Mouse (Mus musculus) thymus, postnatal 4 days (tissue): ENCODE results near the gene Cth.

Experiments
- DNase-seq: peaks from one replicate; pipeline ENCODE4 v3.0.0; 2021

The Cth gene

DNA sequence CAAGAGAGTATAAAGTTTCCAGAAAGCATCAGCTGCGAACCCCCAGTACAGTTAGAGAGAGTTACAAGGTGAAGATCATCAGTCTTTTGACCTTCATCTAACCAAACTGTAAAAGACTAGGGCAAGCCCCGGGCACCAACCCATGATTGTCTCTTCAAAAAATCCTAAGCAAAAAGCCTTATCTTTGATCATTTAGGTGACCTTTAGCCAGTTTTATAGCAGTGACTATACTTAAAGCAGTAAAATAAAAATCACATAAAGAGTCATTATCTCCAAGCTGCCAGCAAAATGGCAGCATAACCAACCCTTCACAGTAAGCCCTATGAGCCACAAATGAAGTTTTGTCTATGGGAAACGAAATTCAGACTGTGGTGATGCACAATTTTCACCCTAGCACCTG lies 14.6 kb downstream of the Cth start:
- no peak for DNase-seq

DNA sequence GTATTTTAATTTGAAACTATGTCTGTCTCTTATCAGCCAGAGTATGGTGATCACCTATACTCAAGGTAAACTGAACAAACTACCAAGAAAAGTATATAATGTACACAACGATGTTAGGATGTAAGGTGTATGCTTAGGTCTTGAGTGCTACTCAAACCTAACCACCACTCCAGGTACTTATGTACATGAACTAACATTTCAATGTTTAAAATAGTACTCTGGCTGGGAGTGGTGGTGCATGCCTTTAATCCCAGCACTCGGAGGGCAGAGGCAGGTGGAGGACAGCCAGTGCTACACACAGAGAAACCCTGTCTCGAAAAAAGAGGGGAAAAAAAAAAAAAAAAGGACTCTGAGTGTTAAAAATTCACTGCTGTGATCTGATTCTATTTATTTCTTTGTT lies 16.7 kb downstream of the Cth start:
- no peak for DNase-seq

DNA sequence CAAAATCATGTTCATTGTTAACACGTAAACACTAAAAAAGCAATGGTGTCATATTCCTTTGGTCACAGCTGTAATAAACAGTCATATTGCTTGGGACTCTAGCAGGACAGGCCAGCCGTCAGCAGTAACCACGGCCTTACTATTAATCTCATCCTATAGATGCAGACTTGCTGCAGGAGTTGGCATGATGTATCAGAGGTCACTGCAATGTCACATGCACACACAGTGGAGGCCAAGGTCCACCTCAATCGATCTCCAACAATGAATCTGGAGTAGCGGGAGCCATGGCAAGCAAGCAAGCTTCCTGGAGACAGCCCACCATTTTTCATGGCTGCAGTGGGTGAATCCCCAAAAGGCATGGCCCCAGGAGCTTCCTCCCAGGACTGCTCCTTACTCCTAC lies 23.2 kb downstream of the Cth start:
- no peak for DNase-seq

DNA sequence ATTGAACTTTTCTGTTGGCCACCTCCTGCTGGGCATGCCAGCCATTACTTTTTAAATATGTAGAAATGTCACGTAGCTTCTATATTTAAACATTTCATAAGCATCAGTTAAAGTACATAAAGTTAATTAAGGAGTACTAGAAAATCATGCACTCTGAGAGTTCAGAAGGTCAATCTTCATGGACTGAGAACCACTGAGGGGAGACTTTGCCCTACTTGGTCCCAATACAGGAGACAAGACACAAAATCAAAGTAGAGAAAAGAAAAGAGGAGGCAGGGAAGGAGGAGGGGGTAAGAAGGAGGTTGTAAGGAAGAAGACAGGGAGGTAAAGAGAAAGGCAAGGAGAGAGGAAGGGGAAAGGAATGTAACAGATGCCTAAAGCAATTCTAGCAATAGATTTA lies 24.9 kb downstream of the Cth start:
- DNase-seq, result no peak

DNA sequence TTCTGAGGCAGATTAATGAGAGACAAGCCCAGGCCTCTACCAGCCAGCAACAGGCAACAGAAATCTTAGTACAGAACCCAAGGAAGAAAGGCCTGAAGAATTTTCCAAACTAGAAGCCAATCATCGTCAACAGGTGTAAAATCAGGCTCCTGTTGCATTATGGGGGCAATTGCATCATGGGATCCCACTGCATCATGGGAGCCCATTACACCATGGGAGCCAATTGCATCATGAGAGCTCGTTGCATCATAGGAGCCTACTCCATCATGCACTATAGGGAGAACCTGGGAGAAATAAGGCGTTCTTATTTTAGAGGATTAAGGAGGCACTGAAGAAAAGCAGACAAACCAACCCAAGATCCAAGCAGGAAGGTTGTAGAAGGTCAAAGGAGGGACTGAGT lies 27.2 kb downstream of the Cth start:
- DNase-seq, result no peak

DNA sequence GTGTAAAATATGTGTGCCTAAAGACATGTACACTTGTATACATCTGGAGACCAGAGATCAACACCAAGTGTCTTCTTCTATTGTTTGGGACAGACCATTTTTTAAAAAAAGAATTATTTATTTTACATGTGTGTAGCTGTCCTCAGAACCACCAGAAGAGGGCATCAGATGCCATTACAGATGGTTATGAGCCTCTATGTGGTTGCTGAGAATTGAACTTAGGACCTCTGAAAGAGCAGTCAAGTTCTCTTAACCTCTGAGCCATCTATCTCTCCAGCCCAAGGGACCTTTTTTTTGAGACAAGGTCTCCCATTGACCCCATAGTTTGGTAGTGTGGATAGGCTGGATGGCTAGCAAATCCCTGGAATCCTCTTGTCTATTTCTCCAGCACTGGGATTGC lies 33.1 kb downstream of the Cth start:
- no peak for DNase-seq

DNA sequence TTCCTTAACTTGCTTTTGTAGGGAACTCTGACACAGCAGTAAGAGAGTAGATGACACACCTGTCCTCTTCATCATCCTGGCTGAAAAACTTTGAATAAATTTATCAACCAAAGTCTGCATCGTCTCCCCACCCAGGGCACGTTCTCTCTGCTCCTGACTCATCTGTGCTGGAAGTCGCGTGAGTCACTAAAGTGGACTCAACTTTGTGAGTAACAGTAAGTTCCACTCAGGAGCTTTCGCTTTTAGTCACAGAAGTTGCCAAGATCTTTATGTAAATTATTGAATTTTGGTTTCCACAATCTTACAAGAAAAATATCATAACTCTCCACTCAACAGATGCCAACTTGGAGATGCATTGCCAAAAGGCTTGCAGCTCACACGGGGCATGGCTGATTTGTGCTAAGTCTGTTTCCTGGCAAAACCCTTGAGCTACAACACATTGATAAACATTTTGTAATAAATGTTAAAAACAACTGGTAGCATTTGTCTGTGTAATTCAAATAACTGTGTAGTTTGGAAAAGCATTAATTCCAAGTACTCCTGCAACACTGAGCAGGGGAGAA lies 40.7 kb downstream of the Cth start:
- no peak for DNase-seq

DNA sequence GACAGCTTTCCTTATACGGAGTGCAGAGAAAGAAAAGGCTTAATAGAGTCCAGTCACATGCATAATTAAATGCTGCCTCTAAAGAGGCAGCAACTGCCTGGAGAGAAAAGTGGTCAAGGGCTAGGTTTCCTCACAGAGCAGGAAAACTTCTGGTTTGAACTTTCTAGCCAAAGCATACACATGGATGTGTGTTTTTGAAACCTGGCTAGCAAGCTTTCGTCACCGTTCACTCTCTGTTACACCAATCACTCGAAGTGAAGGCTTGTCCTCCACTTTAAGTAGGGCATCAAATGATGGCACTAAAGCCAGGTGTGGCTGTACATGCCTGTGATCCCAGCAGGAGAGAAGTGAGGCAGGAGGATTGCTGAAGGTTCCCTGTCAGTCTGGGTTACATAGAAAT lies 41.8 kb downstream of the Cth start:
- DNase-seq, result no peak

DNA sequence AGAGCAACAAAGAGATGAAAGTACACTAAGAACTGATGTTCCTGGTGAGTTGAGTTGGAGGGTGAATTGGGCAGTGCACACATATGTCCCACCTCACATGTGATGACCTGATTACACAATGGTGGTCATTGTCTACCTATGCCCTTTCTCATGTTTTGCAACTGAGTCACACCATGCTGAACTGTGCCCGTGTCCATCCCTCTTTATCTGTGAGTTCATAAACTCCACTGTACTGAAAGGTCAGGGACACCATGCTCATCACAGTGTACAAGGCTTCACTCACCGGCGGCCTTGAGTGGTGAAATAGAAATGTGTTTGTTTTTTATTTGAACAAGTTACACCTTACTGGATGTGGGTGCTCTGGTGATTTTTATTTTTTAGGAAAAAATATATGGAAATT lies 42.9 kb downstream of the Cth start:
- DNase-seq, result no peak

DNA sequence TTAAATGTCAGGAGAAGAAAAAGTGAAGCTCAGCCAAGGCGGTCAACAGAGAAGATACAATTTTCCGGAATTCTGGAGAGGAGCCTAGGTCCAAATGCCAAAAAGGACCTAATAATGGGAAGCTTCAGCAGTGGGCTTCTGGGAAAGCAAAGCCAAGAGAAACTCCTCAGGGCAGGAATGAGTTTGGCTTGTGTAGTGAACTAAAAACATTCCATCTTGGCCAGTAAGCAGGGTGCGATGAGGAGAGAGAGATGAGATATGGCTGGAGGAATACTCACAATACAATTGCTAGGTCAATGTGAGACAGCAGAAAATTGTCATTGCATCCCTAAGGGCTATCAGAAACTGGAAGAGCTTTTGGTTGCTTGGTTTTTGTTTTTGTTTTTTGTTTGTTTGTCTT lies 43.9 kb downstream of the Cth start:
- DNase-seq, result no peak

DNA sequence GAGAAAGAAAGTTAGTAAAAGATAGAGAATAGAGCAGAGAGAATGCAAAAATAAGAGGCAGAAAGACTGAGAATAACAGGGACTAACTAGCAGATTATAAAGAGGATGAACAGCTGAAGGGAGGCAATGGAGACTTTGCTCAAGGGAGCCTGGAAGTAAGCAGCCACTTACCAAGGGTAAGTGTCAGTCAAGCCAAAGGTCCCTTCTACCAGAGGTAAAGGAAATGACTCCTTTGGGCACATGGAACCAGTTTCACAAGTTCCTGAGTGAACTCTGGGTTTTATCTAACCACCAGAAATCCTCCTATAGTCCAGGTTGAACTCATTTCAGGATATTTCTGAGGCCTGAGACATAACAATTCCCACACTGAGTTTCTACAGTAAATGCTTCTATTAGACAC lies 47.0 kb downstream of the Cth start:
- no peak for DNase-seq

DNA sequence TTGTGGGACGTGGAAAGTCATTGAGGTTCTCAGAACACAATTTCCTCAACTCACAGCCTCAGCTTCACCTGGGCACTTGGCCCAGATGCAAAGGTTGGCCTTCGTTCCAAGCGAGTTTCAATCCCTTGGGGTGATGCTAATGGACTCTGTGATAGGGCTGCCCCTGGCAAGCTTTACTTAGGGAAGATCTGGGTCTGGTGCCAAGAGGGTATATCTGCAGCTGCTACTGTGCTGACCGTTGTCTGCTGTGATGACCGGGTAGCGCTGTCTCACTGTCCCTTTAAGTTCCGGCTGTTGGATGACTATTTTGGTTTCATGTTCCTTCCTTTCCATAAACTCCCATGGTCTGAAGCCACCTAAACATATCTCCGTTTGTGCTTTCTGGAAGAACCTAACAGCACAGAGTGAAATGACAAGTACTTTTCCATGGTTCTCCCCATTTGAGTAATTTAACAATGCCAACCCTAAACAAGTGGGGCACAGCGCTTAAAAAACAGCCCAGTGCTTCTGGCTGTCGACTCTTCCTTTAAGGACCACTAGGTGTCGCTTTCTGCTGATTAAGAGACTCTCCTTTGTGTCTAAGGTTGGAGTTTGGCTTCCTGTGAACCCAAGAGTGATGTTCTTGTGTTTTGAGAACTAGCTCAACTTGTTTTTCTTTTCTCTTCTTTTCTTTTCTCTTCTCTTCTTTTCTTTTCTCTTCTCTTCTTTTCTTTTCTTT lies 48.3 kb downstream of the Cth start:
- DNase-seq, result peak; percentile 42

DNA sequence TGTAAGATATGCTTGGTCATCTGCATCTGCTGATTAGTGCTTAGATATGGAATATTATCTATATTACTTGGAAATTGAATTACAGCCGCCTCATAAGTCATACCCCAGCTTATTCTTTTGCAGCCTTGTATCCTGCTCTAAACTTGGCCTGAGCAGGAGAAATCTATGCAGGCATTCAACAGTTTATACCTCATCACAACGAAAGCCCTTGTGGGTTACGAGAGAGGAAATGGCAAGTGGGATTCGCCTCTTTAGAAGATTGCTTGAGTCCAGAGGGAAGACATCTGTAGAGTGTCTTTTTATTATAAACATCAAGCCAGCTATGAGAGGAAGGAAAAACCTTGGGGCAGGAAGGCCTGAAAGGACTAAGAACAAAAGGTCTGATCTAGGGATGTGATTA lies 52.0 kb downstream of the Cth start:
- no peak for DNase-seq

DNA sequence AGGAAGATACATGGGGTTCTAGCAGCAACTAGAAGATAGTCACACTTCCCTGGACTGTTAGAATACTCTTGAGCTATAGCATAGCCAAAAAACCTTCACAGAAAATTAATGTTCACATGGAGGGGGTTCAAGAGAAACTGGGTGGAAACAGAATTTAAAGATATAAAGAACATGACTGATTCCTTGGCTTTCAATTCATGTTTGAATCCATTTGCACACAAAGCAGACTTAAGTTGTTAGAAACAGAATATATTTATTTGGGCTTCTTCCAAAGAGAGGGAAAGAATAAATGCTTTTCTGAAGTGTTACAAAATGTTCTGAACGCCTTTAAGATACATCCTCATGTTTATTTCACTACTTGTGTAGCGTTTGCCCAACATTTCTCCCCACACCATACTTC lies 57.0 kb downstream of the Cth start:
- DNase-seq, result no peak

DNA sequence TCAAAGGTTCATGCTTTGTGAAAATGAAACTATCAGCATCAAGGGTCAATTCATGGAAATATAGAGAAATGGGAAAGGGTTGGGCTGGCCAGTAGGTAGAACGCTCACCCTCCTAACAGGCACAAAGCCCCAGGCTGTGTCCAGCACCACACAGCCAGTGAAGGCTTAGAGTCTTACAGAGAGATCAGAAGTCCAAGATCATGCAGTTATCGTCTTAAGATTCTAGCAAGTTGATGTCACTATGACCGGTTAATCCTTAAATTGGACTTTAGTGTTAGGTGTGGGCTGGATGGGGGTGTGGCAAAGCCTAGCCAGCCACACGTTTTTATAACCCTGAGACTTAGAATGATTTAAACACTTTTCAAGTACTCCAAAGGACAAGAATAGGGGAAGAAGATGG lies 58.6 kb downstream of the Cth start:
- no peak for DNase-seq

DNA sequence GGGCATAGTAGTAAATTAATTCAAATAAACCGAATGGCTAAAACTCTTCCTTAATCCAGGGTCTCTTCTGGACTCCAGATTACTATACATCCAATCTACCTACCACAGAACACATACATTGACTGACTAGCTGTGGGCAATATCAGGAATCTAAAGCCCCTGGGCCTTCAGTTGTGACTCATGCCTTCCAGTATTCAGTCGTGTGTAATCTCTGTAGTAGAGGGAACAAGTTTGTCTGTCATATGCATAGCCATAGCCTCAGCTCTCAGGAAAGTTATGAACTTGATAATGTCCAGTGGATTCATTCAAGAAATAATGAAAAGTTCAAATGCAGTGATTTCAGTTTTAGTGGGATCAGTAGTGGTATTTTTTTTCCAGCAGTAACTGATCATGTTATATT lies 59.0 kb downstream of the Cth start:
- no peak for DNase-seq

DNA sequence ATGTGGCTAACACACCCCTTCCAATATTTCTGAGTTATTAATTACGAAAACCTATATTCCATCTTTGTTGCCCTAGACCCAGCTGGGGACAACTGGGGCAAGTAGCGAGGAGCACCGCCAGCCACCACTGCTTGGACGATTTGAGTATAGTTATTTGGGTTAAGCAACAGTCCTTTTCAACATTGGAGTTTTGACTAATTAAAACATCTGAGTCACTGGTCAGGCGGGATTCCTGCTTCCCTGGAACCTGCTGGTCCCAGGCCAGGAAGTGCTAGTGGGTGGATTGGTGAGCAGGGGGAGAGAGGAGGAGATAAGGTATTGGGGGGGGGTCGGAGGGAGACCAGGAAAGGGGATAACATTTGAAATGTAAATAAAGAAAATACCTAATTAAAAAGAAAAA lies 59.4 kb downstream of the Cth start:
- DNase-seq, result no peak

DNA sequence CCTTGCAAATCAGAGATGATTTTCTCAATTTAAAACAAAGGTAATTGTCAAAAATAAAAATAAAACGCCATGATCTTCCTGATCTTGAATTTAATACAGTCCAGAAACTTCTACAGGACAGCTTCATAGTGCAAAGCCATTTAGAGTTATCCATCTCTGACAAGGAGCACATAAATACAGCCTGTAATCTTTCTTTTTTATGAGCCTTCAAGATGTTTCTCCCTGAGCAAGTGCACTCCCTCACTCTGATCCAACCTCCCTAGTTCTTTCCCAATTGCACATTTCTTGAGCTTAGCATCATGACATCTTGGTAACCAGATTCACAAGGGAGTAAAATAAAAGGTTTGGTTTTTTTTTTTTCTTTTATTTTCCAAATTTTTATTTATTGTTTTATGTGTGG lies 72.1 kb downstream of the Cth start:
- DNase-seq, result no peak

DNA sequence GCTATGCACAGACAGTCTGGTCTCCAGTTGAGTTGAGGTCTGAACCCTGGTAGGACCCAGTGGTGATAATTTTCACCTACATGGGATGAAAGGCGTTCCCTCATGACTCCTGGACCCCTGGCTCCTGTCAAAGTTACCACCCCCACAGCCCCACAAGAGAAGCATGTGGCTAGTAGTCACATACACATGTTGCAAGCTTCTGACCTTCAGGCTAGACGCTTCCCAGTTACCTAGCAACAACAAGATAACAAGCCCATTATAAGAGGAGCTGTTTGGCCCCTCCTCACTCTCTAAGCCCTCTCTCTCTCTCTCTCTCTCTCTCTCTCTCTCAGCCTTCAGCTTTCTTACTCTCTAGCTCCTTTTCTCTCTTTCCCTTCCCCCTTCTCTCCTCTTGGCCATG lies 76.4 kb downstream of the Cth start:
- DNase-seq, result no peak

DNA sequence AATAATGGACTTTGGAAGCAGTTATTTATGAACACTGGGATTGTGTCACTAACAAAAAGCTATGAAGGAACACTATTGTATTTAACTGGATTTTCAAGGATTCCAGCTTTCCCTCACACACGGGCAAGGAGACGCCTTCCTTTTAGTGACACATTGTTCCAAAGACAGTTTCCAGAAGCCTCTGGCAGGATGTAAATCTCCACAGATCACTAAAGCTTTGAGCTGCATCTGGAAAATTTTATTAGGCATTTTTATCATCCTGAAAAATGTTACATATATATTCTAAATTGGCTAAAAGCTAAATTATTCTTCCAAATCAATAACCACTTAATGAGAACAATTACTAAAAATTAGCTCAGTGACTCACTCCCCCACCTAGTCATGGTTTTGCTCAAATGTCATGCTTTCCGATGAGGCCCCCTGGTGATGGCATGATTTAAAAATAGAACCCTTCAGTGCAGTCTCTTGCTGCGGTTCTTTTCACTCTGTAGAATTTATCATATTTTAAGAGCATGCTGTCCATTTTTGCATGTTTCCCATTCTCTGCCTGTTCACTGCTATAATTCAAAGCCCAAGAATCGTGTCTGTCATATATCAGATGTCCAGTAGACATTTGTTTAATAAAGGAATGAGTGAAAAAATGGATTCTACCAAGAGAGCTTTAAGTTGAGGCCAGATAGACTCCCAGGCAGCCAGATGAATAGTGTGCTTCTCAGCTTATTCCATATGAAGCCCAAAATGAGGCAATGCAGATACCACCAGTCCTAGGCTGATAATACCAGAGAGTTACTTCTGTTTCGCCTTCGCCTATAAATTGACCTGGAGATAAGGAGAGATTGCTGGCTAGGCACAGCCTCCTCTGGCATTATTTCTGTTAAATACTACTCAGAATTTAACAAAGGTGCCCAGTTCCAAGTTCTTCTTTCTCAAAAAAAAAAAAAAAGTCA lies 77.3 kb downstream of the Cth start:
- no peak for DNase-seq
